Mouse (Mus musculus) ovary, postnatal 10 days (tissue): ENCODE data around the gene Tmem247.
A peak's percentile ranks its signal among the peaks of the same experiment; 100 is the strongest.

Experiments used
- DNase-seq: peaks from one replicate; pipeline ENCODE4 v3.0.0; 2022; ENCODE audit warnings: low spot score

Tmem247 gene

GRCm38 (mm10) chr17:86963586-86963902 lies 46.4 kb downstream of the Tmem247 start:
- no peak for DNase-seq

GRCm38 (mm10) chr17:86964041-86964440 lies 46.9 kb downstream of the Tmem247 start:
- DNase-seq = no peak

- peak; percentile 35 for DNase-seq
Observed at GRCm38 (mm10) chr17:86964502-86964901, 47.4 kb downstream of the Tmem247 start.

GRCm38 (mm10) chr17:86965121-86965520 lies 48.0 kb downstream of the Tmem247 start:
- DNase-seq = no peak

GRCm38 (mm10) chr17:86966040-86966439 lies 48.9 kb downstream of the Tmem247 start:
- no peak for DNase-seq

GRCm38 (mm10) chr17:86967048-86967447 lies 49.9 kb downstream of the Tmem247 start:
- DNase-seq = no peak

- DNase-seq = no peak
Observed at GRCm38 (mm10) chr17:86967536-86968525, 50.7 kb downstream of the Tmem247 start.

- no peak for DNase-seq
Observed at GRCm38 (mm10) chr17:86968581-86968980, 51.4 kb downstream of the Tmem247 start.

- no peak for DNase-seq
Observed at GRCm38 (mm10) chr17:86969582-86969981, 52.4 kb downstream of the Tmem247 start.

GRCm38 (mm10) chr17:86970026-86970750 lies 53.0 kb downstream of the Tmem247 start:
- DNase-seq = no peak

GRCm38 (mm10) chr17:86971036-86971435 lies 53.9 kb downstream of the Tmem247 start:
- DNase-seq = no peak

- no peak for DNase-seq
Observed at GRCm38 (mm10) chr17:86971860-86972259, 54.7 kb downstream of the Tmem247 start.
